ENCODE assay signal across 25 mouse cellular contexts in genomic region chr16:93594448-93594847, GRCm38 (mm10). TPM values are rescaled to one million over a fixed set of nuclear protein-coding genes. Genes with fewer than 3 reads are reported as not detected.
A peak's percentile ranks its signal among the peaks of the same experiment; 100 is the strongest.
DNase-seq lines count a peak whose midpoint lies in the region; ATAC-seq lines count a peak whose summit lies in the region.
"Had no signal": no experiment of that assay in that cellular context is flagged by ENCODE, and none has a peak within 500 bp of the region (broad histone marks: within the 10 kb centered on the region; RNA-seq: fewer than 3 reads in every experiment).

No protein-coding gene starts in this region.

- no peak overlapping the region for H3K9ac ChIP-seq in midbrain, embryonic 11.5 days (ENCODE audit: low read length)
- H3K9ac ChIP-seq in midbrain, embryonic 14.5 days (replicated peaks; ENCODE audit: low read length): no peak overlapping the region
- H3K9ac ChIP-seq: embryonic facial prominence, embryonic 13.5 days; embryonic facial prominence, embryonic 15.5 days; forebrain, embryonic 12.5 days had no signal

- no peak overlapping the region for H3K4me3 ChIP-seq in midbrain, embryonic 11.5 days (ENCODE audit: low read depth, low read length)
- no peak overlapping the region for H3K4me3 ChIP-seq in midbrain, embryonic 14.5 days (replicated peaks; ENCODE audit: low read depth, low read length)
- H3K4me3 ChIP-seq: embryonic facial prominence, embryonic 13.5 days; embryonic facial prominence, embryonic 15.5 days; erythroblast, embryonic 14.5 days; forebrain, embryonic 12.5 days had no signal

- H3K9me3 ChIP-seq in midbrain, embryonic 11.5 days (ENCODE audit: control insufficient read depth, low read length): no peaks in the 10 kb centered on the region
- no peaks in the 10 kb centered on the region for H3K9me3 ChIP-seq in midbrain, embryonic 14.5 days (ENCODE audit: control insufficient read depth, low read length)
- H3K9me3 ChIP-seq: embryonic facial prominence, embryonic 13.5 days; embryonic facial prominence, embryonic 15.5 days; forebrain, embryonic 12.5 days had no signal

- no peak overlapping the region for H3K4me2 ChIP-seq in midbrain, embryonic 11.5 days
- H3K4me2 ChIP-seq in midbrain, embryonic 14.5 days (ENCODE audit: low read length): no peak overlapping the region
- H3K4me2 ChIP-seq: embryonic facial prominence, embryonic 13.5 days; embryonic facial prominence, embryonic 15.5 days; forebrain, embryonic 12.5 days had no signal

- H3K27me3 ChIP-seq in midbrain, embryonic 11.5 days (ENCODE audit: control insufficient read depth, insufficient read depth, low read length): no peaks in the 10 kb centered on the region
- no peaks in the 10 kb centered on the region for H3K27me3 ChIP-seq in midbrain, embryonic 14.5 days (ENCODE audit: control insufficient read depth, insufficient read depth, low read length)
- H3K27me3 ChIP-seq: embryonic facial prominence, embryonic 13.5 days; embryonic facial prominence, embryonic 15.5 days; forebrain, embryonic 12.5 days had no signal

- intact Hi-C loops in heart, postnatal 14 days (cut with DNase I): no loop called here

- no peaks in the 10 kb centered on the region; the same call in 1 of the 2 replicates for H3K36me3 ChIP-seq in midbrain, embryonic 11.5 days (ENCODE audit: control insufficient read depth, insufficient read depth, low read length)
- H3K36me3 ChIP-seq in midbrain, embryonic 14.5 days (ENCODE audit: control insufficient read depth, insufficient read depth, low read length): peaks cover 66% of the 10 kb centered on the region

- peak; percentile 61 for DNase-seq in heart, adult 11 months
- DNase-seq in heart, postnatal 14 days: no peak
- DNase-seq in midbrain, embryonic 11.5 days (ENCODE audit: low spot score, missing footprints): peak; percentile 57
- no peak for DNase-seq in midbrain, embryonic 14.5 days
- DNase-seq: adrenal gland, adult 2 months; adrenal gland, postnatal 10 days; adrenal gland, postnatal 25 days; cerebellum, adult 11 months; cerebellum, adult 18-20 months; cerebellum, adult 8-10 months; cerebellum, adult 9-11 months; cerebellum, postnatal 14 days; cerebellum, postnatal 36 days; embryo, embryonic 11 days had no signal

- H3K4me1 ChIP-seq in midbrain, embryonic 11.5 days (ENCODE audit: control insufficient read depth, insufficient read depth, low read length): no peaks in the 10 kb centered on the region
- H3K4me1 ChIP-seq in midbrain, embryonic 14.5 days (ENCODE audit: control insufficient read depth, insufficient read depth, low read length): no peaks in the 10 kb centered on the region
- H3K4me1 ChIP-seq: embryonic facial prominence, embryonic 13.5 days; embryonic facial prominence, embryonic 15.5 days; forebrain, embryonic 12.5 days had no signal

- ATAC-seq in midbrain, embryonic 11.5 days (ENCODE audit: low FRiP score): no peak
- no peak for ATAC-seq in midbrain, embryonic 14.5 days (ENCODE audit: low FRiP score, low TSS enrichment)
- ATAC-seq: forebrain, embryonic 14.5 days; forebrain, embryonic 16.5 days had no signal

- no peak overlapping the region for H3K27ac ChIP-seq in midbrain, embryonic 11.5 days (ENCODE audit: low read depth, low read length)
- H3K27ac ChIP-seq in midbrain, embryonic 14.5 days (replicated peaks; ENCODE audit: low read depth, low read length): no peak overlapping the region
- H3K27ac ChIP-seq: embryonic facial prominence, embryonic 13.5 days; embryonic facial prominence, embryonic 15.5 days; forebrain, embryonic 12.5 days had no signal

- WGBS in midbrain, embryonic 11.5 days: 91% methylated on average over 10 of the region's 10 CpGs
- WGBS in midbrain, embryonic 14.5 days: 92% methylated on average over 10 of the region's 10 CpGs

RNA-seq across cellular contexts. Expression of gene Setd4, which starts 9.4 kb away (rescaled TPM):
- total RNA-seq in heart, postnatal 14 days (2021): 1 to 10 TPM; 1.6 TPM
- 10.1 and 11.6 TPM in 2 replicates for polyA plus RNA-seq in midbrain, embryonic 11.5 days (2014; fragmentation: Nextera tagmentation; extraction: Ambion mirVana)
- 18.7 and 19.0 TPM in 2 replicates for polyA plus RNA-seq in midbrain, embryonic 14.5 days (2014; fragmentation: Nextera tagmentation; extraction: Ambion mirVana)

RNA-seq across cellular contexts. Expression of gene Cbr1, which starts 11.2 kb away (rescaled TPM):
- total RNA-seq in heart, postnatal 14 days (2021): 10 to 100 TPM; 24.0 to 26.6 TPM
- 99.2 and 104 TPM in 2 replicates for polyA plus RNA-seq in midbrain, embryonic 11.5 days (2014; fragmentation: Nextera tagmentation; extraction: Ambion mirVana)
- 137 and 157 TPM in 2 replicates for polyA plus RNA-seq in midbrain, embryonic 14.5 days (2014; fragmentation: Nextera tagmentation; extraction: Ambion mirVana)

RNA-seq across cellular contexts. Expression of gene Gm5678, which starts 33.4 kb away (rescaled TPM):
- 1 to 10 TPM; 1.3 TPM for total RNA-seq in heart, postnatal 14 days (2021)
- not detected in 2 replicates for polyA plus RNA-seq in midbrain, embryonic 11.5 days (2014; fragmentation: Nextera tagmentation; extraction: Ambion mirVana)
- polyA plus RNA-seq in midbrain, embryonic 14.5 days (2014; fragmentation: Nextera tagmentation; extraction: Ambion mirVana): not detected in 2 replicates
- total RNA-seq: common myeloid progenitor, adult 5-6 weeks; ES-E14; MEL had no signal
- polyA plus RNA-seq: adrenal gland, adult 2 months; C2C12; embryonic facial prominence, embryonic 11.5 days; embryonic facial prominence, embryonic 13.5 days; embryonic facial prominence, embryonic 15.5 days; erythroblast, embryonic 14.5 days; forebrain, embryonic 12.5 days; forebrain, embryonic 14.5 days; forebrain, embryonic 16.5 days had no signal

Comparison
In these comparisons a context has a peak if more than half of its experiments do, and no peak if none do; other contexts are left out.
1. DNase-seq: peak in heart, adult 11 months (single experiment) and midbrain, embryonic 11.5 days (single experiment); none in heart, postnatal 14 days (0 of 2) and midbrain, embryonic 14.5 days (single experiment).